Mouse (Mus musculus) heart, embryonic 14.5 days (tissue): Measurements from ENCODE around the gene Nanos3. TPM values are rescaled to one million over a fixed set of nuclear protein-coding genes. Genes with fewer than 3 reads are reported as not detected.

Experiments
- ATAC-seq: fragments of 200-750 bp; cut with Nextera tagmentation; 2 replicates; pipeline ENCODE4 v1.8.0; 2017; ENCODE audit warnings: low read depth, moderate TSS enrichment; ENCODE audit not compliant: insufficient number of reproducible peaks, insufficient read depth, low FRiP score
- H3K27ac ChIP-seq, 2 experiments: fragments of 200-500 bp in 1 of 2; fragments of 300-500 bp in 1 of 2; sonication (generic) in 1 of 2; replicated peaks in 1 of 2; 2 replicates each; pipeline ENCODE4 v1.5.1; 2012 to 2014; ENCODE audit warnings: low read depth in 2 of 2, low read length in 2 of 2, control low read depth in 1 of 2, mild to moderate bottlenecking in 1 of 2, mixed read lengths in 1 of 2; ENCODE audit not compliant: control insufficient read depth in 1 of 2, insufficient read depth in 1 of 2
- H3K27me3 ChIP-seq: fragments of 300-500 bp; sonication (generic); 2 replicates; pipeline ENCODE4 v1.6.1; 2014; ENCODE audit warnings: mild to moderate bottlenecking, low read length, control low read depth; ENCODE audit not compliant: control insufficient read depth, insufficient read depth
- H3K36me3 ChIP-seq: fragments of 300-500 bp; sonication (generic); 2 replicates; pipeline ENCODE4 v1.6.1; 2014; ENCODE audit warnings: mild to moderate bottlenecking, control low read depth, low read length, mixed read lengths; ENCODE audit not compliant: control insufficient read depth, insufficient read depth
- H3K4me1 ChIP-seq, 2 experiments: fragments of 200-500 bp in 1 of 2; fragments of 300-500 bp in 1 of 2; sonication (generic) in 1 of 2; 2 replicates each; pipeline ENCODE4 v1.6.1; 2012 to 2014; ENCODE audit warnings: low read length in 2 of 2, control low read depth in 1 of 2, mixed read lengths in 1 of 2; ENCODE audit not compliant: control insufficient read depth in 2 of 2, insufficient read depth in 2 of 2
- H3K4me2 ChIP-seq: fragments of 300-500 bp; sonication (generic); 2 replicates; pipeline ENCODE4 v1.6.1; 2014; ENCODE audit warnings: mild to moderate bottlenecking, low read length
- H3K4me3 ChIP-seq, 2 experiments: fragments of 200-500 bp in 1 of 2; fragments of 300-500 bp in 1 of 2; sonication (generic) in 1 of 2; 2 replicates each; pipeline ENCODE4 v1.5.1; 2012 to 2014; ENCODE audit warnings: low read length in 2 of 2, mild to moderate bottlenecking in 2 of 2, control low read depth in 1 of 2, low read depth in 1 of 2, moderate library complexity in 1 of 2; ENCODE audit not compliant: control insufficient read depth in 1 of 2, insufficient read depth in 1 of 2
- H3K9ac ChIP-seq: fragments of 300-500 bp; sonication (generic); 2 replicates; pipeline ENCODE4 v1.6.1; 2014; ENCODE audit warnings: mild to moderate bottlenecking, low read length
- H3K9me3 ChIP-seq: fragments of 300-500 bp; sonication (generic); 2 replicates; pipeline ENCODE4 v1.6.1; 2016; ENCODE audit warnings: low read length, control low read depth; ENCODE audit not compliant: control insufficient read depth
- WGBS: fragments of 180-500 bp; shearing (Covaris S2); extraction: QIAGEN DNeasy Blood & Tissue Kit; methylation state at CpG from one replicate; pipeline ENCODE4 v1.1.7; 2014; 5-methylcytosine and 5-hydroxymethylcytosine counted together
- polyA plus RNA-seq: library from polyadenylated mRNA; unstranded; fragments of >200 nt; fragmentation: Nextera tagmentation; extraction: Ambion mirVana; gene quantifications from 2 replicates; pipeline ENCODE4 v1.2.1, GENCODE M21; 2014

Nanos3 gene
- polyA plus RNA-seq, 1 experiment from 2014 or later, result 3.8 TPM

DNA sequence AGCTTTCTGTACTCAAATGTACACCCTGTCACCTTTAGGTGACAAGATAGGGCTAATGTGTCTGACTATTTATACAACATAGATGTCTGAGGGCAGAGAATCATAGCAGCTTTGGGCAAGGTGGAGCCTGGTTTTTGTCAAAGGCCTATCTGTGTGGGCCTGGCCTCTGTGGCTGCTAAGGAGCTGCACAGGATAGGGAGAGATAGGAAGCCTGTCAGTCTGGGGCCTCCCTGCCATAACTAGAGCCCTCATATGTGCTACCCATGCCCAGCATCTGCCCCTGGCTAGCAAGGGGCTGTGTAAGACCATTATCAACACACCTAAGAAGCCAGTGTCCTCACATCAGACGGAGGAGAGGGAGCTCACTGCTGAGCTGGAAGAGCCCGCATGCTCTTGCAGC is 17.3 kb downstream of the Nanos3 start:
- Histone ChIP-seq H3K9ac (peak overlapping the region; percentile 21; the same call in 1 of the 2 replicates), H3K27ac (no peak overlapping the region), H3K9me3 (no peaks in the 10 kb centered on the region), H3K4me2 (no peak overlapping the region), H3K27me3 (no peaks in the 10 kb centered on the region), H3K4me1 (peaks cover 14 to 24% of the 10 kb centered on the region in 2 experiments), H3K4me3 (no peak overlapping the region), H3K36me3 (peaks cover 21% of the 10 kb centered on the region)
- no peak for ATAC-seq
- WGBS, result 62% methylated on average over 2 of the region's 2 CpGs

DNA sequence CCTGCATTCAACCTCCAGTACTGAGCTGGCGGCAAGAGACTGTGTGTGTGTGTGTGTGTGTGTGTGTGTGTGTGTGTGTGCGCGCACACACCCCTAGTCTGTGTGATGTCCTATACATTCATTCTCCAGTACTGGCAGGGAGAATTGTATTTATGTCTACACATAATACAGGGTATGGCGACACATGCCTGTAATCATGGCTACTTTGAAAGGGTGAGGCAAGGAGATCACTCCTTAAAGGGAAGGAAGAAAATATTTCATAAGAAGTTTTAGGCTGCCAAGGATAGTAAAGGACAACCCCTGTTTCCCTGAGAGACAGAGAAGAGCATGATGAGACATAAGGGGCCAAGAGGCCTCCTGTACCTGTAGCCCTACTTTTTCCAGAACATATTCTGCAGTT is 27.4 kb downstream of the Nanos3 start:
- Histone ChIP-seq H3K4me1 (no peaks in the 10 kb centered on the region), H3K27ac (no peak overlapping the region), H3K27me3 (no peaks in the 10 kb centered on the region), H3K36me3 (no peaks in the 10 kb centered on the region), H3K4me2 (no peak overlapping the region), H3K9me3 (no peaks in the 10 kb centered on the region), H3K4me3 (no peak overlapping the region), H3K9ac (no peak overlapping the region)
- 82% methylated on average over 4 of the region's 4 CpGs for WGBS
- ATAC-seq, result no peak

DNA sequence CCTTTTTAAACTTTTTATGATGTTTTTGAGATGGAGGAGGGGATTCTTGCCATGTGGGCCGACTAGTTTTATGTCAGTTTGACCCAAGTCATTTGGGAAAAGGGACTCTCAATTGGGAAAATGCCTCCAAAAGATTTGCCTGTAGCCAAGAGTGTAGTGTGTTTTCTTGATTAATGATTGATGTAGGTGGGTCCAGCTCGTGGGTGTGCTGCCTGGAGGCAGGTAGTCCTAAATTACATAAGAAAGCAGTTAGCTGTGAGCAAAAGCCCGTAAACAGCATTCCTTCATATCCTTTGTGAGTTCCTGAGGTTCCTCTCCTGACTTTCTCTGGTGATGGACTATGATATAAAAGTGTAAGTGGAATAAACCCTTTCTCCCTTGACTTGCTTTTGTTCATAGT is 35.8 kb downstream of the Nanos3 start:
- WGBS, result 83% methylated on average over 3 of the region's 3 CpGs
- no peak overlapping the region for H3K27ac ChIP-seq
- no peak overlapping the region for H3K9ac ChIP-seq
- no peak for ATAC-seq
- peaks cover 11% of the 10 kb centered on the region; the same call in 1 of the 2 replicates for H3K36me3 ChIP-seq
- H3K4me1 ChIP-seq, result peaks cover 8 to 14% of the 10 kb centered on the region in 2 experiments; a peak in 3 of 4 replicates
- no peak overlapping the region for H3K4me3 ChIP-seq
- H3K27me3 ChIP-seq, result no peaks in the 10 kb centered on the region
- no peaks in the 10 kb centered on the region for H3K9me3 ChIP-seq
- H3K4me2 ChIP-seq, result no peak overlapping the region

DNA sequence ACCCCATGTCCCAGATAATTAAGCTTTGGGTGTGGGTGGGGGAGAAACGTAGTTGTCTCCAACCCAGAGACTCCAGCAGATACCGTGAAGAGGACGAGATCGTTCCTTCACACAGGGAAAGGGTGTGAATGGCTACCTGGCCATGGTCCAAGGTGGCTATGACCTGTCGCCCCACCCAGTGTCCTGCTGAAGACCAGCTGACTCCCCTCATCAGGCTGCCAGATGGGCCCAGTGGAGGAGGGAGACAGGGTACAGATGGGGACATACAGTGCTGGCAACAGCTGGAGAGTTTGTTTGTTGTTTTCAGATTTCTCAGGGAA is 36.5 kb downstream of the Nanos3 start:
- peaks cover 8 to 14% of the 10 kb centered on the region in 2 experiments; a peak in 3 of 4 replicates for H3K4me1 ChIP-seq
- no peak for ATAC-seq
- H3K27me3 ChIP-seq, result no peaks in the 10 kb centered on the region
- H3K9ac ChIP-seq, result no peak overlapping the region; the same call in 1 of the 2 replicates
- WGBS, result 59% methylated on average over 5 of the region's 5 CpGs
- H3K4me2 ChIP-seq, result peak overlapping the region; percentile 85
- no peaks in the 10 kb centered on the region for H3K9me3 ChIP-seq
- H3K27ac ChIP-seq, result no peak overlapping the region
- H3K4me3 ChIP-seq, result peak overlapping the region in 1 of 2 experiments; percentile 59; a peak in 1 of 4 replicates
- H3K36me3 ChIP-seq, result peaks cover 17% of the 10 kb centered on the region

DNA sequence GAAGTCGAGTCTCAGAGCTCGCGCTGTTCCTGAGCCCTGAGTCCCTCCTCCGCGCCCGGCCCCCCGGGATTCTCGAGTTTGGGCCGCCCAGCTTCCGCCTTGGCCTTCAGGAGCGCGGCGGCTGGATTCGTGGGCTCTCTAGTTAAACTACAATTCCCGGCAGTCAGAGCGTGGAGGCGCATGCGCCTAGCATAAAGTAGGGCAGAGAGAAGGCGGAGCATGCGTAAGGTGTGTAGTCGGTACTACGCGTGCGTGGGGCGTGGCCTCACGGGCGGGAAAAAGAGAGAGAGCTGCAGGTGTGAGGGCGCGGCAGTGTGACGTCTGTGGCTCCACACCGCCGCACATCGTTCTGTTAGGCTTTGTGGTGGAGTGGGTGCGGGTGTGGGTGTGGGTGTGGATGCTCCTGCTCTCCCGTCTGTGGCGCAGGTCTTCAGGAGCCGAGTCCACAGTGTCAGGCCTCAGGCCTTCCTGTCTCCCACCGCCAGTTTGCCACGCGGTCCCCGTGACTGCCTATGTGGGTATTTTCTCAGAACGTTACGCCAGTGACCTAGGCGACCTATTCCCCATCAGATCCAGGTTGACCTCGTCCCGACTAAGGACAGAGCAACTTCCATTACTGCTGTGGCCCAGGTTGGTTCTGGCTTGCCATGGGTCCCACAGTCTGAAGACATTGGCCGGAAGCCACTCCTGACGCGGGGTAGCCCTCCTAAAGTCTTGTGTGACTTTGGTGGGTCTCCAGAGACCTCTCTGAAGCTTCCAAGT is 37.1 kb downstream of the Nanos3 start, which contains the start of the genes Cc2d1a and 4930432K21Rik:
Gene Cc2d1a, minus strand, starts transcription at position 168 of the 762 bp plus-strand sequence.
Gene 4930432K21Rik, plus strand, starts transcription at position 257 of the 762 bp plus-strand sequence.
- no peak within 1 kb of the TSS for H3K27ac ChIP-seq
- H3K4me3 ChIP-seq, result peak within 1 kb of the TSS; percentile 49 to 59
- WGBS, result 15% methylated on average over 49 of the region's 49 CpGs
- peak; percentile 85 for ATAC-seq
- H3K4me2 ChIP-seq, result peak within 1 kb of the TSS; percentile 85
- H3K9ac ChIP-seq, result peak within 1 kb of the TSS; percentile 75
- no peaks in the 10 kb centered on the region for H3K9me3 ChIP-seq
- H3K4me1 ChIP-seq, result peaks cover 8 to 14% of the 10 kb centered on the region in 2 experiments; a peak in 3 of 4 replicates
- H3K27me3 ChIP-seq, result no peaks in the 10 kb centered on the region
- H3K36me3 ChIP-seq, result peaks cover 23% of the 10 kb centered on the region

DNA sequence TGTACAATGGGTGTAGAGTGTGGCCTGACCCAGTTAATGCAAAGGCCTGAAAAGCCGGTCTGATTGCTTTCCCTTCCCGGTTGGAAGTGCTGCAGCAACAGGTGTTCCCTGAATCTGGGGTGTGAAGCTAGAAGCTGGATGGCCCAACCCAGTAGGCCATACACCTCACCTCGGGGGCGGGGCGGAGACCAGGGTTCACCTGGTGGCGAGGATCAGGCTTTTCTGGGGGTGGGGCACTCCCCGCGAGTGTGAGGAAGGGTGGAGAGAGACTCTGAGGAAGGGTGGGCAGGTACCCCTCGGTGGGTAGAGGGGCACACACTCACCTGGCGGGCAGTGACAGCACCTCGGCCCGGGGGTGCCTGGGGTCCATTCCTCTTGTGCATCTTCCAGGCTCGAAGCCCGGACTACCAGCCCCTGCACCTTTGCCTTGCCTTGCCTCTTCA is 37.7 kb downstream of the Nanos3 start:
- Histone ChIP-seq H3K4me2 (peak overlapping the region; percentile 85), H3K4me3 (peak overlapping the region; percentile 49 to 59), H3K9ac (peak overlapping the region; percentile 75), H3K9me3 (no peaks in the 10 kb centered on the region), H3K27ac (no peak overlapping the region), H3K36me3 (peaks cover 29% of the 10 kb centered on the region), H3K27me3 (no peaks in the 10 kb centered on the region), H3K4me1 (peaks cover 8 to 14% of the 10 kb centered on the region in 2 experiments; a peak in 3 of 4 replicates)
- ATAC-seq, result peak; percentile 36
- 7% methylated on average over 14 of the region's 14 CpGs for WGBS

DNA sequence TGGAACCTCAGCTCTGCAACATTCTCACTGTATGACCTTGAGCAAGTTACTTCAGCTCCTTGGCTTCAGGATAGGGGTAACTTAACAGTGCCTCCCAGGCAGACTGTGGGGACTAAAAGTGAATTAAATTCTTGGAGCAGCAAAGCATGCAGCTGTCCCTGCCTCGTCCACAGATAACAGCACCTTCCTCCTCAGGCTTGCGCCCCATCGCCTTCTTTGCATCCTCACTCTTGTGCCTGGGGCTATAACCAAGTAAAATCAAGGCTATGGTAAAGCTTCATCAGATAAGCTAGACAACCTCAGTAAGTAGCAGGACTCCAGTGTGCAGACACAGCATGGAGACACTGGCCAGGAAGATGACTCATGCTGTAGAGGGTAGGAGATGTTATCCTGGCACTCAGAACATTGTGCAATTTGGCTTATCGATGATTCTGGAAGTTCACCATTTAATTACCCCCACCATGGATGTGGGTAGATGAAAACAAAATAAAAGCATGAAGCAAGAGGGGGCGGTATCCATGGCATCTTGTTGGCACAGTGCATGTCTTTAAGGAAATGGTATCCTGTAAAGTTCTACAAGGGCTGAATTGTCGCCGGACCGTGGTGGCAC is 40.3 kb downstream of the Nanos3 start:
- Histone ChIP-seq H3K4me1 (peaks cover 8 to 14% of the 10 kb centered on the region in 2 experiments; a peak in 3 of 4 replicates), H3K27me3 (no peaks in the 10 kb centered on the region), H3K4me3 (no peak overlapping the region), H3K27ac (no peak overlapping the region), H3K9ac (no peak overlapping the region), H3K9me3 (no peaks in the 10 kb centered on the region), H3K4me2 (no peak overlapping the region), H3K36me3 (peaks cover 55% of the 10 kb centered on the region)
- 89% methylated on average over 8 of the region's 8 CpGs for WGBS
- no peak for ATAC-seq
